Mouse (Mus musculus): Measurements from ENCODE around the gene Dmac2. TPM values are rescaled to one million over a fixed set of nuclear protein-coding genes. Genes with fewer than 3 reads are reported as not detected.
"Not testable (repeated sequence)": the region's sequence is repeated elsewhere in the genome, so short reads cannot be mapped to it uniquely, and the experiment has no call there.

Dmac2 gene
- 49.5 and 57.7 TPM in 2 replicates for polyA plus RNA-seq (2015; fragmentation: Nextera tagmentation; extraction: Ambion mirVana)

DNA sequence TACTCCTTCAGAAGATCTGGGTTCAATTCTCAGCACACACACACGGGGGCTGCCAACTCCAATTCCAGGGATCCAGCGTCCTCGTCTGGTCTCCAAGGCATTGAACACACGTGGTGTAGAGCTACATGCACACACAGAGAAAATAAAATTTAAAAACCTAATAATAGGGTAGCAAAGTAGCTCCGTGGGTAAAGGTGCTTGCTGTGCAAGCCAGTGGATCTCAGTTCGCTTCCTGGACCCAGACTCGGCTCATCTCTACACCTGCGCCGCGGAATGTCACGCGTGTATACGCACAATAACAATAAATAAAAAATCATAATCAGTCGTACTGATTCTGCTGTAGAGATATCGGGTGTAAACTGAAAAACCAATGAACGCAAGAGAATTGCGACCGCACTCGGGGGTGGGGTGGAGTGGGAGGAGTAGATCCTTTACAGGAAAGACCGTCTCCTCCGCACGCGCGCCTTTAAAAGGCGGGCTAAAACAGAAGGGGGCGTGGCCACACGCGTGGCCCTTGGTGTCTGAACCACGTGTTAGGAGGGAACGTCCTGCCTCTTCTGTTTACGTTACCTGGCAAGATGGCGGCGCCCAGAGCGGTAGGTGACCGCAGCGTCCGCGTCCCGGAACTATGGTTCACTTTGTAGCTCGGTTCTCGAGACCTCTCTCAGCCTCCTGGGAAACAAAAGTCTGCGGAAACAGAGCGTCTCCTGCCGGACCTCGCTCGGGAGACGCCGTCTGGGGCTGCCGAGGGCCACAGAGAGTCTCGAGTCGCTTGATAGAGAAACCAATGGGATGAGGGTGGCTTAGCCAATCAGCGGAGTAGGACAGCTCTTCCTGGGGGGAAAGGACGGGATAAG lies at the start of gene Dmac2:
TSS of gene Dmac2 (plus strand) at position 550 of the 857 bp plus-strand sequence.
- H3K9me3 ChIP-seq = no peaks in the 10 kb centered on the region
- H3K27ac ChIP-seq (replicated peaks) = peak within 1 kb of the TSS; percentile 76
- WGBS = 2% methylated on average over 53 of the region's 53 CpGs
- H3K9ac ChIP-seq = peak within 1 kb of the TSS; percentile 83
- H3K4me2 ChIP-seq = peak within 1 kb of the TSS; percentile 79
- peaks cover 18% of the 10 kb centered on the region for H3K4me1 ChIP-seq
- peak; percentile 87 for ATAC-seq (ENCODE audit: extremely low read depth, insufficient number of reproducible peaks, low FRiP score, low TSS enrichment)
- peak within 1 kb of the TSS; percentile 80 for H3K4me3 ChIP-seq
- H3K27me3 ChIP-seq (replicated peaks) = 0 out of 2 replicates have a peak, but pooled peaks cover 10% of the 10 kb centered on the region
- H3K36me3 ChIP-seq = peaks cover 33% of the 10 kb centered on the region

GRCm38 (mm10) chr7:25573806-25574205 lies 45.4 kb upstream of the Dmac2 start:
- not testable (repeated sequence) for H3K27me3 ChIP-seq (replicated peaks); H3K36me3 ChIP-seq; H3K4me2 ChIP-seq; H3K4me3 ChIP-seq; H3K4me1 ChIP-seq; H3K9ac ChIP-seq; ATAC-seq (ENCODE audit: extremely low read depth, insufficient number of reproducible peaks, low FRiP score, low TSS enrichment); H3K27ac ChIP-seq (replicated peaks); H3K9me3 ChIP-seq
- 70% methylated on average over 5 of the region's 5 CpGs for WGBS

DNA sequence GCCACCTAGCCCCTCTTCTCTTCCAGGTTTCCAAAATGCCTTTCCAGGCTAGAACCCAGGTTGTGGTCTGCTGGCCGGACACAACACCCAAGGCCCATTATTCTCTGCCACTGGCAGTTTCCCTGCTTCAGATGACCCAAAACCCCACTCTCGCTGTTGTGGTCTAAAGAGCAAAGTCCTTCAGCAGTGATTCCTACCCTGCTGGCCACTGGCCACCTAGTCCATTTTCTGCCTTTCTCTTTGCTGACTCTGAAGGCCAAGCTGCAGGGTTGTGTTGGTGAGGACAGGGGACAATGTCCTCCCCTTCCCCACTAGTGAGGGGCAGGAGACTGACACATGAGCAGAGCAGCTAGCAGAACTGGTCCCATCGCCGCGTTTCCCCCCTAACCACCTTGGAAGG lies 44.1 kb upstream of the Dmac2 start:
- no peak overlapping the region for H3K27ac ChIP-seq (replicated peaks)
- ATAC-seq (ENCODE audit: extremely low read depth, insufficient number of reproducible peaks, low FRiP score, low TSS enrichment) = no peak
- WGBS = 83% methylated on average over 5 of the region's 5 CpGs

DNA sequence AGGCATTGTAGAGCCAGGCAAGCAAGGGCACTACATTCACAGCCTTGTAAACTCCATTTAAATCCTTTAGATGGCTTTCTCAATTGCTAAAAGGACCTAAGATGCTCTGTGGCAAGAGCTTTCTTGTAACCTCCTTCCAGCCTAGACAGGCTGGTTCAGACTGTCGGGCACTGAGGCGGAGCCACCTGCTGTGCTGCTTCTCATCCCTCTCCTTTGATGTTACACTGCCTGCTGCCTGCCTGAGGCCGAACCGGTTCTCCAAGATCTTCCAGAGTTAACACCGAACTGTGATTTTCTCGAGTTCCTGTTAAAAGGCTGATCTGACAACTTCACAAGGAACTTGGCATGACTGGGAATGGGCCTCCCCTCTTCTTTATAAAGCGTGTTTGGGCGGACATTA lies 43.3 kb upstream of the Dmac2 start:
- Histone ChIP-seq H3K9me3 (no peaks in the 10 kb centered on the region), H3K9ac (no peak overlapping the region), H3K27ac (replicated peaks) (no peak overlapping the region), H3K27me3 (replicated peaks) (peaks cover 9% of the 10 kb centered on the region; the same call in 1 of the 2 replicates), H3K36me3 (no peaks in the 10 kb centered on the region), H3K4me2 (no peak overlapping the region), H3K4me3 (no peak overlapping the region), H3K4me1 (peaks cover 4% of the 10 kb centered on the region; the same call in 1 of the 2 replicates)
- WGBS = 11% methylated on average over 8 of the region's 8 CpGs
- no peak for ATAC-seq (ENCODE audit: extremely low read depth, insufficient number of reproducible peaks, low FRiP score, low TSS enrichment)

More for the DNA sequence above, 44.1 kb upstream of the Dmac2 start:
- Histone ChIP-seq H3K36me3 (no peaks in the 10 kb centered on the region), H3K9ac (no peak overlapping the region), H3K4me3 (no peak overlapping the region), H3K4me1 (peaks cover 4% of the 10 kb centered on the region; the same call in 1 of the 2 replicates), H3K4me2 (no peak overlapping the region), H3K27me3 (replicated peaks) (peaks cover 9% of the 10 kb centered on the region; the same call in 1 of the 2 replicates), H3K9me3 (no peaks in the 10 kb centered on the region)

GRCm38 (mm10) chr7:25576308-25576707 lies 42.9 kb upstream of the Dmac2 start:
- H3K27me3 ChIP-seq (replicated peaks); H3K9me3 ChIP-seq; H3K4me3 ChIP-seq; H3K4me1 ChIP-seq; H3K9ac ChIP-seq; H3K36me3 ChIP-seq; H3K4me2 ChIP-seq; H3K27ac ChIP-seq (replicated peaks); ATAC-seq (ENCODE audit: extremely low read depth, insufficient number of reproducible peaks, low FRiP score, low TSS enrichment): not testable (repeated sequence)
- WGBS = 33% methylated on average over 6 of the region's 6 CpGs

DNA sequence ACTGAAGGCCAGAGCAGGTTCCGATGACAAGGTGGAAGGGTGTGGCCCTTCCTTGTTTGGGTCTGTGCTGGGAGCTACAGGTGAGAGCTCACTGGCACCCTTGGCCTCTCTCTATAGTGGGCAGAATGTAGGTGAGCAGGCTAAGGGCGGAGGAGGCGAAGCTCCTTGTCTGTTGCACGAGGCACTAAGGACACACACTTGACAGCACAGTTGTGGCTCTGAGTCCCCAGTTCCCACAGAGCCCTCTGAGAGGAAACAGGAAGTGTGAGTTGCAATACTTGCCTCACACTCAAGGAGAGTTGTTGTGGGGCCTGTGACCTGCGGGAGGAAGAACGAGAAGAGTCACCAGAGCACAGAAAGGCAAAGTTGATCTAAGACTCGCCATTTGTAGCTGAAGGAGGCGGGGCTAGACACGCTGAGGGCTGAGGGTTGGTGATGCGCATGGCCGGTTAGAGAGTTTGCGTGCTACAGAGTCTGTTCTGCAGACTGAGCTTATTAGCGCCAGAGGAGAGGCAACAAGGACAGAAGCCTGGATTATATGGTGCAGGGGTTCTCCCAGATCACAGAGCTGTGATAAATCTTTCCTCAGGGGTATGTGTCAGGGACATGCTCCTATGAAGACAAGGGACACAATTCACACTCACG lies 42.3 kb upstream of the Dmac2 start:
- not testable (repeated sequence) for H3K4me2 ChIP-seq; H3K9me3 ChIP-seq; H3K27me3 ChIP-seq (replicated peaks); H3K36me3 ChIP-seq; H3K27ac ChIP-seq (replicated peaks); ATAC-seq (ENCODE audit: extremely low read depth, insufficient number of reproducible peaks, low FRiP score, low TSS enrichment); H3K9ac ChIP-seq; H3K4me3 ChIP-seq; H3K4me1 ChIP-seq
- 57% methylated on average over 13 of the region's 14 CpGs for WGBS

- Histone ChIP-seq H3K9ac (no peak overlapping the region), H3K27me3 (replicated peaks) (peaks cover 9% of the 10 kb centered on the region; the same call in 1 of the 2 replicates), H3K4me3 (no peak overlapping the region), H3K27ac (replicated peaks) (no peak overlapping the region), H3K36me3 (no peaks in the 10 kb centered on the region), H3K9me3 (no peaks in the 10 kb centered on the region), H3K4me1 (peaks cover 4% of the 10 kb centered on the region; the same call in 1 of the 2 replicates), H3K4me2 (no peak overlapping the region)
- no peak for ATAC-seq (ENCODE audit: extremely low read depth, insufficient number of reproducible peaks, low FRiP score, low TSS enrichment)
- 77% methylated on average over 10 of the region's 10 CpGs for WGBS
Measured at GRCm38 (mm10) chr7:25579441-25579840, 39.8 kb upstream of the Dmac2 start.

DNA sequence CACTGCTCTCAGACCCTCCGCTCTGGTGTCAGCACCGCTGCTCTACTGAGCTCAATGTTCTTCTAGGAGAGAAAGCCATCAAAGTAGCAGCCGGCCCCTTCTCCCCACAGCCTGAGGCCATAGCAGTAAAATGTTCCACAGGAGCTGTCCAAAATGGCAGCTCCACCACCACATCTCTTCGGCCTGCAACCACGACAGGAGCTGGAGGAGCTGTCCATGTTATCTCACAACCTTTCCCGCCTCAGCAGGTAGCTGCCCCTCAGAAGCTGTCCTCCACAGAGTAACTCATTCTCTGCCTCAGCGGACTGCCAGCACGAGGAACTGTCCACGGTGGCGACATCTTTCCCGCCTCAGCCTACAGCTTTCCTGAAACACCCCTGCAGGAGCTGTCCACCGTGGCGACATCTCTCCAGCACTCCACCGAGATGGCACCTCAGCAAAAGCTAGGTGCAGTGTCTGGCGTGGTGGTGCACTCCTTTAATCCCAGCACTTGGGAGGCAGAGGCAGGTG lies 36.9 kb upstream of the Dmac2 start:
- ATAC-seq (ENCODE audit: extremely low read depth, insufficient number of reproducible peaks, low FRiP score, low TSS enrichment) = no peak
- H3K9me3 ChIP-seq = no peaks in the 10 kb centered on the region
- no peak overlapping the region for H3K4me2 ChIP-seq
- 70% methylated on average over 15 of the region's 15 CpGs for WGBS
- no peak overlapping the region for H3K9ac ChIP-seq
- H3K4me1 ChIP-seq = no peaks in the 10 kb centered on the region
- H3K27ac ChIP-seq (replicated peaks) = no peak overlapping the region
- no peak overlapping the region for H3K4me3 ChIP-seq
- H3K36me3 ChIP-seq = no peaks in the 10 kb centered on the region
- no peaks in the 10 kb centered on the region for H3K27me3 ChIP-seq (replicated peaks)

GRCm38 (mm10) chr7:25584651-25585050 lies 34.6 kb upstream of the Dmac2 start:
- ATAC-seq (ENCODE audit: extremely low read depth, insufficient number of reproducible peaks, low FRiP score, low TSS enrichment) = no peak
- Histone ChIP-seq H3K4me2 (no peak overlapping the region), H3K4me1 (no peaks in the 10 kb centered on the region), H3K9me3 (no peaks in the 10 kb centered on the region), H3K36me3 (no peaks in the 10 kb centered on the region), H3K9ac (no peak overlapping the region), H3K4me3 (no peak overlapping the region), H3K27ac (replicated peaks) (no peak overlapping the region), H3K27me3 (replicated peaks) (no peaks in the 10 kb centered on the region)
- WGBS = 73% methylated on average over 5 of the region's 5 CpGs

DNA sequence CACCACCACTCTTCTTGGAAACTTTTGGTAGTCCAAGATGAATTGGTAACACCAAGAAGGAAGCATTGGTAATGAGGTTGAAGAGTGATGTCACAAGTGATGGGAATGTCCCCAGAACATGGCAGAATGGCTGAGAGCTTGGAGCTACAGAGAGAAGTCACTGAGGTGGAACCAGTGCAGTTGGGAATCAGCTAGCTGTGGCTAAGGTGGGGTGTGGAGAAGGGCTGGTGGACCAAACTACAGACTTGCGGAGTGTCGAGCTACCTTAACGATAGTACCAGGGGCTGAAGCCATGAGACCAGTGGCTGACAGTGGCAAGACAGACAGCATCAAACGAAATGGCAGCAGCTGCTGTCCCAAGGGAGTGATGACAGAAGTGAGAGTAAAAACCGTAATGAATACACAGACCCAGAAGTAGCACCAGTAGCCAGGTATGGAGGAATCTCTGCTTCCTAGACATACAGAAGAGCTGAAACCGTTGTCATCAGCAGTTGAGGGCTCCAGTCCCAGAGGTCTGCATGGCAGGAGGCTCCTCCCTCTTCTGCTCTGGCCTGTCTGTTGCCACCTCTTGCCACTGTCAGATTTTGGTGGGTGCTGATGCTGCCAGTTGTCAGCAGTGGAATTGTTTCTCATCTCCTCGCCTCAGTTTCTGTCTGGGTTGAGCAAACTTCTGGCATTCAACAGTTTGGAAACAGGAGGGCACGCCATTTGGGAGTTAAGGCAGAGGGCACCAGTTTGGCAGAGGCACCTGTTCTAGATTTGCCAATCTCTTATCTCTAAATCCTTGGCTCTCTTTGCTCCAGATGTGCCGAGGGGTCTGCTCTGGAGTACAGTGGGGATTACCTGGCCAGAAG lies 33.6 kb upstream of the Dmac2 start:
- Histone ChIP-seq H3K36me3 (no peaks in the 10 kb centered on the region), H3K27ac (replicated peaks) (no peak overlapping the region), H3K4me3 (no peak overlapping the region), H3K27me3 (replicated peaks) (no peaks in the 10 kb centered on the region), H3K9ac (no peak overlapping the region), H3K4me1 (no peaks in the 10 kb centered on the region), H3K4me2 (no peak overlapping the region), H3K9me3 (no peaks in the 10 kb centered on the region)
- WGBS = 65% methylated on average over 9 of the region's 9 CpGs
- ATAC-seq (ENCODE audit: extremely low read depth, insufficient number of reproducible peaks, low FRiP score, low TSS enrichment) = no peak

DNA sequence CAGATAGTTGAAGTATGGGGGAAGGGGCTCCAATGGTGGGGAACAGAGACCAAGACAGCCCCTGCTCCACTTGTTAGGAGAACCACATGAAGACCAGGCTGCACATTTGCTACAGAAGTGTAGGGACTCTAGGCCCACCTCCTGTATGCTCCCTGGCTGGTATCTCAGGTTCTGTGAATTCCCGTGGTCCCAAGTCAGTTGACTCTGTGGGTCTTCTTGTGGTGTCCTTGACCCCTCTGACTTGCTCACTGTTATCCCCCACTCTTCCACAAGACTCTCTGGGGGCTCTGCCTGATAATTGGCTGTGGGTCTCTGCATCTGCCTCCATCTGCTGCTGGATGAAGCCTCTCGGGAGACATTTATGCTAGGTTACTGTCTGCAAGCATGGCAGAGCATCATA lies 28.0 kb upstream of the Dmac2 start:
- Histone ChIP-seq H3K4me1 (no peaks in the 10 kb centered on the region), H3K27ac (replicated peaks) (no peak overlapping the region), H3K9ac (no peak overlapping the region), H3K36me3 (no peaks in the 10 kb centered on the region), H3K4me3 (no peak overlapping the region), H3K4me2 (no peak overlapping the region), H3K9me3 (no peaks in the 10 kb centered on the region), H3K27me3 (replicated peaks) (no peaks in the 10 kb centered on the region)
- WGBS = 81% methylated on average over 2 of the region's 2 CpGs
- no peak for ATAC-seq (ENCODE audit: extremely low read depth, insufficient number of reproducible peaks, low FRiP score, low TSS enrichment)

Data from heart, embryonic 13.5 days (tissue).